Mouse (Mus musculus) CH12.LX (cell line): ENCODE results near the gene Capn11. TPM values are rescaled to one million over a fixed set of nuclear protein-coding genes. Genes with fewer than 3 reads are reported as not detected.

Experiments
- DNase-seq: peaks from one replicate; pipeline ENCODE4 v3.0.0-alpha.2; 2013; ENCODE audit errors: extremely low read depth
- H3K27ac ChIP-seq: 2 replicates; pipeline ENCODE4 v1.5.1; 2012; ENCODE audit warnings: low read depth, mild to moderate bottlenecking, control low read depth, moderate library complexity; ENCODE audit not compliant: insufficient read depth
- H3K27me3 ChIP-seq: replicated peaks from 2 replicates; pipeline ENCODE3; 2012; ENCODE audit warnings: inconsistent platforms
- H3K36me3 ChIP-seq, 2 experiments: replicated peaks in 1 of 2; 2 replicates each; pipeline versions ENCODE3 to v1.6.1; 2012; ENCODE audit warnings: inconsistent platforms in 1 of 2, low read length in 1 of 2, mild to moderate bottlenecking in 1 of 2, mixed read lengths in 1 of 2, moderate library complexity in 1 of 2; ENCODE audit not compliant: control insufficient read depth in 1 of 2, insufficient read depth in 1 of 2
- H3K4me1 ChIP-seq, 2 experiments: 2 replicates each; pipeline ENCODE4 v1.6.1; 2012; ENCODE audit warnings: inconsistent platforms in 1 of 2, moderate library complexity in 1 of 2; ENCODE audit not compliant: insufficient read depth in 2 of 2, control insufficient read depth in 1 of 2
- H3K4me2 ChIP-seq: 2 replicates; pipeline ENCODE4 v1.6.1; 2012; ENCODE audit warnings: low read depth, mild to moderate bottlenecking, control low read depth; ENCODE audit not compliant: poor library complexity, insufficient read depth, severe bottlenecking
- H3K4me3 ChIP-seq, 3 experiments: fragments of 150-350 bp in 1 of 3; sonication (generic) in 1 of 3; replicated peaks in 1 of 3; 2 replicates each; pipeline versions ENCODE3 to v1.5.1; 2011 to 2012; ENCODE audit warnings: low read depth in 2 of 3, low read length in 2 of 3, mild to moderate bottlenecking in 2 of 3, moderate library complexity in 2 of 3, control low read depth in 1 of 3, improper control_type of control experiment in 1 of 3, inconsistent platforms in 1 of 3, mixed read lengths in 1 of 3; ENCODE audit not compliant: poor library complexity in 1 of 3
- H3K79me2 ChIP-seq: replicated peaks from 2 replicates; pipeline ENCODE4 v1.6.1; 2012; ENCODE audit warnings: mild to moderate bottlenecking, moderate library complexity; ENCODE audit not compliant: control insufficient read depth, poor library complexity, insufficient read depth, severe bottlenecking; ENCODE audit errors: extremely low read depth
- H3K9ac ChIP-seq: 2 replicates; pipeline ENCODE4 v1.6.1; 2012; ENCODE audit warnings: low read depth, mild to moderate bottlenecking, control low read depth, moderate library complexity; ENCODE audit not compliant: insufficient read depth
- H3K9me3 ChIP-seq: replicated peaks from 2 replicates; pipeline ENCODE3; 2012; ENCODE audit warnings: low read length, inconsistent platforms, mixed read lengths
- CHD2 ChIP-seq: IDR thresholded peaks from 2 replicates; pipeline ENCODE4 v1.6.1; 2011; ENCODE audit warnings: low read length, improper control_type of control experiment
- EP300 ChIP-seq: IDR thresholded peaks from 2 replicates; pipeline ENCODE4 v1.6.1; 2011; ENCODE audit warnings: low read length, improper control_type of control experiment
- ETS1 ChIP-seq: conservative IDR thresholded peaks from 2 replicates; pipeline ENCODE4 v1.6.1; 2012; ENCODE audit warnings: low read depth, mild to moderate bottlenecking, inconsistent platforms, low read length, improper control_type of control experiment, moderate library complexity
- GABPA ChIP-seq: IDR thresholded peaks from 2 replicates; pipeline ENCODE4 v1.6.1; 2012; ENCODE audit warnings: low read depth, low read length, improper control_type of control experiment, inconsistent platforms; ENCODE audit not compliant: insufficient replicate concordance
- IRF4 ChIP-seq: IDR thresholded peaks from 2 replicates; pipeline ENCODE4 v1.6.1; 2014; ENCODE audit warnings: low read depth, mild to moderate bottlenecking, inconsistent platforms, low read length, improper control_type of control experiment
- JUN ChIP-seq: IDR thresholded peaks from 2 replicates; pipeline ENCODE4 v1.6.1; 2011; ENCODE audit warnings: low read depth, mild to moderate bottlenecking, low read length, improper control_type of control experiment, moderate library complexity; ENCODE audit not compliant: insufficient read depth
- JUND ChIP-seq: conservative IDR thresholded peaks from 2 replicates; pipeline ENCODE4 v1.6.1; 2011; ENCODE audit warnings: low read depth, low read length, improper control_type of control experiment
- KAT2A ChIP-seq: IDR thresholded peaks from 2 replicates; pipeline ENCODE4 v1.6.1; 2012; ENCODE audit warnings: low read length, improper control_type of control experiment, inconsistent platforms; ENCODE audit not compliant: insufficient replicate concordance
- MAFK ChIP-seq: IDR thresholded peaks from 2 replicates; pipeline ENCODE4 v1.6.1; 2011; ENCODE audit warnings: low read length, improper control_type of control experiment; ENCODE audit not compliant: insufficient replicate concordance
- MAX ChIP-seq: IDR thresholded peaks from 2 replicates; pipeline ENCODE4 v1.6.1; 2011; ENCODE audit warnings: low read length, improper control_type of control experiment
- MAZ ChIP-seq: IDR thresholded peaks from 2 replicates; pipeline ENCODE4 v1.6.1; 2012; ENCODE audit warnings: low read depth, mild to moderate bottlenecking, inconsistent platforms, low read length, improper control_type of control experiment, moderate library complexity
- MEF2A ChIP-seq: IDR thresholded peaks from 2 replicates; pipeline ENCODE4 v1.6.1; 2014; ENCODE audit warnings: low read depth, mild to moderate bottlenecking, inconsistent platforms, low read length, improper control_type of control experiment, borderline replicate concordance
- MXI1 ChIP-seq: IDR thresholded peaks from 2 replicates; pipeline ENCODE4 v1.6.1; 2011; ENCODE audit warnings: mild to moderate bottlenecking, low read depth, low read length, improper control_type of control experiment
- MYC ChIP-seq: IDR thresholded peaks from 2 replicates; pipeline ENCODE4 v1.6.1; 2011; ENCODE audit warnings: low read depth, mild to moderate bottlenecking, improper control_type of control experiment, low read length
- NELFE ChIP-seq: IDR thresholded peaks from 2 replicates; pipeline ENCODE4 v1.6.1; 2011; ENCODE audit warnings: low read depth, low read length, improper control_type of control experiment
- NRF1 ChIP-seq: IDR thresholded peaks from 2 replicates; pipeline ENCODE4 v1.6.1; 2014; ENCODE audit warnings: low read depth, mild to moderate bottlenecking, inconsistent platforms, low read length, improper control_type of control experiment, moderate library complexity
- RCOR1 ChIP-seq: conservative IDR thresholded peaks from 2 replicates; pipeline ENCODE4 v1.6.1; 2012; ENCODE audit warnings: low read depth, mild to moderate bottlenecking, inconsistent platforms, low read length, improper control_type of control experiment
- SIN3A ChIP-seq: IDR thresholded peaks from 2 replicates; pipeline ENCODE4 v1.6.1; 2012; ENCODE audit warnings: low read length, improper control_type of control experiment, inconsistent platforms
- SMC3 ChIP-seq: IDR thresholded peaks from 2 replicates; pipeline ENCODE4 v1.6.1; 2011; ENCODE audit warnings: low read depth, low read length, improper control_type of control experiment
- TBP ChIP-seq: conservative IDR thresholded peaks from 2 replicates; pipeline ENCODE4 v1.6.1; 2011; ENCODE audit warnings: low read depth, low read length, improper control_type of control experiment
- UBTF ChIP-seq: IDR thresholded peaks from 2 replicates; pipeline ENCODE4 v1.6.1; 2012; ENCODE audit warnings: low read depth, mild to moderate bottlenecking, inconsistent platforms, low read length, improper control_type of control experiment, moderate library complexity
- USF1 ChIP-seq: IDR thresholded peaks from 2 replicates; pipeline ENCODE4 v1.6.1; 2014; ENCODE audit warnings: low read depth, mild to moderate bottlenecking, inconsistent platforms, low read length, improper control_type of control experiment
- USF2 ChIP-seq: conservative IDR thresholded peaks from 2 replicates; pipeline ENCODE4 v1.6.1; 2011; ENCODE audit warnings: low read depth, low read length, improper control_type of control experiment
- ZKSCAN1 ChIP-seq: IDR thresholded peaks from 2 replicates; pipeline ENCODE4 v1.6.1; 2012; ENCODE audit warnings: low read depth, inconsistent platforms, low read length, improper control_type of control experiment, borderline replicate concordance
- dilution Hi-C: fragments of 300-500 bp; cut with MboI; formaldehyde crosslinking; loops from 2 replicates; pipeline ENCODE4 v1.14.3; 2020; ENCODE audit warnings: low sequenced_read_pairs; ENCODE audit not compliant: extremely low pct_unique_long_range_greater_than_20kb, extremely low pct_ligation_motif_present
- in situ Hi-C: fragments of 300-500 bp; cut with MboI; formaldehyde crosslinking; loops from 3 replicates; pipeline ENCODE4 v1.14.3; 2019; ENCODE audit warnings: low sequenced_read_pairs, low pct_ligation_motif_present, low pct_unique_long_range_greater_than_20kb, mixed read lengths
- polyA plus RNA-seq: library from polyadenylated mRNA; unstranded; fragments of >175 nt; gene quantifications from 2 replicates; pipeline ENCODE4 v1.2.1, GENCODE M21; 2012; ENCODE audit warnings: low read depth; ENCODE audit not compliant: insufficient read length
- total RNA-seq, 2 experiments: library from RNA; depleted of rRNA; stranded (reverse); fragments of 300-350 nt in 1 of 2; fragments of >200 nt in 1 of 2; gene quantifications; 2 replicates each; pipeline ENCODE4 v1.2.3; 2012 to 2014

Gene Capn11
- not detected in 2 replicates for total RNA-seq (2012; rRNA removed)
- not detected in 2 replicates for total RNA-seq (2014; rRNA removed)
- polyA plus RNA-seq = 0.09 and 0.10 TPM in 2 replicates

GRCm38 (mm10) chr17:45659225-45659624, at the start of gene Capn11:
TSS of gene Capn11 (minus strand) at chr17:45659325.
- H3K4me3 ChIP-seq = no peak within 1 kb of the TSS
- no peak within 1 kb of the TSS for H3K4me2 ChIP-seq
- TF ChIP-seq USF2 (no peak), JUN (no peak), USF1 (no peak), ETS1 (no peak), SMC3 (no peak), MAFK (no peak), UBTF (no peak), MYC (no peak), NELFE (no peak), GABPA (no peak), EP300 (no peak), JUND (no peak)
- in situ Hi-C loops = loop anchor here (25.0 kb wide), 1 partner anchor 172 kb away; the partner anchor contains the start of gene Spats1
- no peak within 1 kb of the TSS for H3K27ac ChIP-seq
- no peak within 1 kb of the TSS for H3K9ac ChIP-seq
- H3K79me2 ChIP-seq = no peaks in the 10 kb centered on the region
- DNase-seq = no peak
- no peaks in the 10 kb centered on the region for H3K9me3 ChIP-seq
- dilution Hi-C loops = no loop called here
- peaks cover 0 to 36% of the 10 kb centered on the region in 2 experiments for H3K36me3 ChIP-seq
- H3K4me1 ChIP-seq = peaks cover 0 to 3% of the 10 kb centered on the region in 2 experiments; a peak in 2 of 4 replicates
- H3K27me3 ChIP-seq = no peaks in the 10 kb centered on the region

- dilution Hi-C loops = no loop called here
- TF ChIP-seq SIN3A (no peak), RCOR1 (no peak), MAZ (no peak), MYC (no peak), CHD2 (no peak), TBP (no peak), MXI1 (no peak), NRF1 (no peak), MAX (no peak), ZKSCAN1 (no peak), MEF2A (no peak), USF1 (no peak), KAT2A (no peak), IRF4 (no peak)
- DNase-seq = no peak
- peaks cover 2% of the 10 kb centered on the region for H3K9me3 ChIP-seq
- H3K36me3 ChIP-seq = no peaks in the 10 kb centered on the region
- in situ Hi-C loops = no loop called here
- no peaks in the 10 kb centered on the region for H3K27me3 ChIP-seq
- H3K4me2 ChIP-seq = no peak overlapping the region
- no peak overlapping the region for H3K9ac ChIP-seq
- H3K4me1 ChIP-seq = peaks cover 22 to 51% of the 10 kb centered on the region in 2 experiments
- no peak overlapping the region for H3K4me3 ChIP-seq
- no peak overlapping the region for H3K27ac ChIP-seq
- H3K79me2 ChIP-seq = no peaks in the 10 kb centered on the region
Observed at GRCm38 (mm10) chr17:45708179-45708578, 49.1 kb upstream of the Capn11 start.
